Mouse (Mus musculus): ENCODE measurements around the gene Pfkfb4. TPM values are rescaled to one million over a fixed set of nuclear protein-coding genes. Genes with fewer than 3 reads are reported as not detected.

Gene Pfkfb4
- polyA plus RNA-seq, 1 experiment from 2014 or later, result 15.1 TPM

DNA sequence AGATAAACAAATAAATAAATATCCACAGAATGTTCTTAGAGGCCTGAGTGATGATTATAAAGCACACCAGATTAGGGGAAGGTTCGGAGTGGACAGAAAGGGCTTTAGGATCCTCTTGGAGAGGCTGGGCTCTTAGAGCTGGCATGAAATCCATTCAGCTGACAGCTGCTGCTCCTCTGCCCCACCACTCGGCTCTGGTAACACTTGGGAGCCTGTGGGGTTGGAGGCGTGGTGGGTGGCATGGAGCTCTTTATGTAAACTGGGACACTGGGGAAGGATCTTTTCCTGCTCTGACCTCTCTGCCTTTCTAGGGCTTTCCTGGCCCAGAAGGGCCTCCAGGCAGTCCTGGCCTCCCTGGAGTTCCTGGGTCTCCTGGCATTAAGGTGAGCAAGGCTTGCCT, 28.0 kb upstream of the Pfkfb4 start:
- Histone ChIP-seq H3K9ac (ENCODE audit: low read depth, low read length) (no peak overlapping the region), H3K27me3 (replicated peaks; ENCODE audit: control insufficient read depth, insufficient read depth, low read length) (no peaks in the 10 kb centered on the region), H3K4me1 (ENCODE audit: control insufficient read depth, insufficient read depth, low read length) (no peaks in the 10 kb centered on the region), H3K36me3 (ENCODE audit: control insufficient read depth, insufficient read depth, low read length) (no peaks in the 10 kb centered on the region), H3K4me2 (ENCODE audit: low read depth, low read length) (no peak overlapping the region), H3K4me3 (ENCODE audit: low read length) (no peak overlapping the region), H3K27ac (ENCODE audit: low read length) (no peak overlapping the region), H3K9me3 (ENCODE audit: control insufficient read depth, low read length) (no peaks in the 10 kb centered on the region)
- no peak for ATAC-seq
- 72% methylated on average over 3 of the region's 3 CpGs for WGBS

DNA sequence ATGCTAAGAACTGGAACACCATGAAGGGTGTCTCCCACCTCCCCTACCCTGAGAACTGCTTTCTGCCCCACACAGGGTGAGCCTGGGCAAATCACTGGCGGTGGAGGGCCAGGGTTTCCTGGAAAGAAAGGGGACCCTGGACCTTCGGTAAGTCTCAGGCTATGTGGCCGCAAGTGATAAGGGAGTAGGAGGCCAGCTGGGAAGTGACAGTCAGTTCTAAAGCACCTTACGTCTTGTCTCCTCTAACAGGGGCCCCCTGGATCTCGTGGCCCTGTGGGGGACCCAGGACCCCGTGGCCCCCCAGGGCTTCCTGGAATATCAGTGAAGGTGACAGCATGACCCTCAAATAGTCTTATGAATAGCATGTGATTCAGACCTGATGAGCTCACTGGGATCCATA, 27.2 kb upstream of the Pfkfb4 start:
- Histone ChIP-seq H3K27me3 (replicated peaks; ENCODE audit: control insufficient read depth, insufficient read depth, low read length) (no peaks in the 10 kb centered on the region), H3K4me3 (ENCODE audit: low read length) (no peak overlapping the region), H3K9ac (ENCODE audit: low read depth, low read length) (no peak overlapping the region), H3K4me2 (ENCODE audit: low read depth, low read length) (no peak overlapping the region), H3K36me3 (ENCODE audit: control insufficient read depth, insufficient read depth, low read length) (no peaks in the 10 kb centered on the region), H3K27ac (ENCODE audit: low read length) (no peak overlapping the region), H3K4me1 (ENCODE audit: control insufficient read depth, insufficient read depth, low read length) (no peaks in the 10 kb centered on the region), H3K9me3 (ENCODE audit: control insufficient read depth, low read length) (no peaks in the 10 kb centered on the region)
- WGBS, result 69% methylated on average over 6 of the region's 6 CpGs
- peak; percentile 68; the same call in 1 of the 2 replicates for ATAC-seq

DNA sequence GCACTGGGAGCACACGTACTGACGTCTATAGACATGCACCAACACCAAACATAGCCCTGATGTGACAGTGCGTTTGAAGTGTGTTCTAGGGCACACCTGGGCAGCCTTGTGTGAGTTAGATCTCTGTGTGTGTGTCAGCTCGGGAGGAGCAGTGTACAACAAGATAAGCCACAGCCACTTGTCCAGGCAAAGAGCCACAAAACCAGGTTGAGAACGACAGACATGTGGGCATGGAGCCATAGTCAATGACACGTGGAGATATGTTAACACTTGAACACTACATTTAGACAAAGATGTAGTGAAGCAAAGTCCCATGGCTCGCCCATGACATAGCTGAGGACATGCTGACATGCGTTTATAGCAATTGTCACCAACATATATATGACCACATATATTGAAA, 21.0 kb upstream of the Pfkfb4 start:
- no peak overlapping the region for H3K27ac ChIP-seq (ENCODE audit: low read length)
- H3K36me3 ChIP-seq (ENCODE audit: control insufficient read depth, insufficient read depth, low read length), result no peaks in the 10 kb centered on the region
- H3K27me3 ChIP-seq (replicated peaks; ENCODE audit: control insufficient read depth, insufficient read depth, low read length), result no peaks in the 10 kb centered on the region
- no peak overlapping the region for H3K4me3 ChIP-seq (ENCODE audit: low read length)
- H3K4me1 ChIP-seq (ENCODE audit: control insufficient read depth, insufficient read depth, low read length), result no peaks in the 10 kb centered on the region
- no peaks in the 10 kb centered on the region for H3K9me3 ChIP-seq (ENCODE audit: control insufficient read depth, low read length)
- no peak overlapping the region for H3K4me2 ChIP-seq (ENCODE audit: low read depth, low read length)
- H3K9ac ChIP-seq (ENCODE audit: low read depth, low read length), result no peak overlapping the region
- WGBS, result 81% methylated on average over 8 of the region's 8 CpGs
- ATAC-seq, result no peak

DNA sequence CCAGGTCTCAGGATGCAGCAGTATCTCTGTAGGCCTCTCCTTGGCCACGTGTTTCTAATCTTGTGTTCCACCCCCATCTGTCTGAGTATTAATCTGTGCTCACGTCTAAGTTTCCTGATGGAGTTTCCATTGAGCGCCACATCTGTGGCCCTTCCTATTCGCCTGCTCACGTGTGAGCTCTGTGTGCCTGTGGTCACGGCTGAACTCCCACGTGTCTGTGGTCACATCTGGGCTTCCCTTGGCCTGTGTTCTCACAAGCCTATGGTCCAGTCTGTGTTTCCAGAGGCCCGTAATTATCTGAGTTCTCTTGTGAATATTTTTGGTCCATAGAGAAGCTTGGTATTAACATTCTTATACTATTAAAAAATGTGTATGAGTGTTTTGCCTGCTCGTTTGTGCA, 15.1 kb upstream of the Pfkfb4 start:
- no peak for ATAC-seq
- Histone ChIP-seq H3K27me3 (replicated peaks; ENCODE audit: control insufficient read depth, insufficient read depth, low read length) (no peaks in the 10 kb centered on the region), H3K27ac (ENCODE audit: low read length) (no peak overlapping the region), H3K9me3 (ENCODE audit: control insufficient read depth, low read length) (no peaks in the 10 kb centered on the region), H3K4me2 (ENCODE audit: low read depth, low read length) (no peak overlapping the region), H3K36me3 (ENCODE audit: control insufficient read depth, insufficient read depth, low read length) (no peaks in the 10 kb centered on the region), H3K4me1 (ENCODE audit: control insufficient read depth, insufficient read depth, low read length) (no peaks in the 10 kb centered on the region), H3K9ac (ENCODE audit: low read depth, low read length) (no peak overlapping the region), H3K4me3 (ENCODE audit: low read length) (no peak overlapping the region)
- WGBS, result 83% methylated on average over 9 of the region's 9 CpGs

DNA sequence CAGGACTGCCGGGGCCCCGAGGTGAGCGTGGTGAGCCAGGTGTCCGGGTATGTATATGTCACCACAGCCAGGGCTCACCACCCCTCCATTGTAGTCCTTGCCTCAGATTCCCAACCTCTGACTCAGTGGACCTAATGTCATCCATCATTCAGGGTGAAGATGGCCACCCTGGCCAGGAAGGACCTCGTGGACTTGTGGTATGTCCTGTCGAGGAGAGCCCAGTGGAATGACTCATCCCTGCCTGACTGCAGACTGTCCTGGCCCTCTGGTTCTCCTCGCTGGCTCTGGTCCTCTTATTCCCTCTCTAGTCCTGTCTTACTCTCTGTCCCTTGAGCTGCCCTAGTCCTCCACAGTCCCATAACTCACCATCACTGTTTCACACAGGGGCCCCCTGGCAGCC, 13.6 kb upstream of the Pfkfb4 start:
- H3K9me3 ChIP-seq (ENCODE audit: control insufficient read depth, low read length), result no peaks in the 10 kb centered on the region
- H3K4me2 ChIP-seq (ENCODE audit: low read depth, low read length), result no peak overlapping the region
- no peak overlapping the region for H3K4me3 ChIP-seq (ENCODE audit: low read length)
- no peaks in the 10 kb centered on the region for H3K27me3 ChIP-seq (replicated peaks; ENCODE audit: control insufficient read depth, insufficient read depth, low read length)
- no peaks in the 10 kb centered on the region for H3K4me1 ChIP-seq (ENCODE audit: control insufficient read depth, insufficient read depth, low read length)
- H3K9ac ChIP-seq (ENCODE audit: low read depth, low read length), result no peak overlapping the region
- H3K27ac ChIP-seq (ENCODE audit: low read length), result no peak overlapping the region
- no peak for ATAC-seq
- 77% methylated on average over 7 of the region's 7 CpGs for WGBS
- H3K36me3 ChIP-seq (ENCODE audit: control insufficient read depth, insufficient read depth, low read length), result no peaks in the 10 kb centered on the region

DNA sequence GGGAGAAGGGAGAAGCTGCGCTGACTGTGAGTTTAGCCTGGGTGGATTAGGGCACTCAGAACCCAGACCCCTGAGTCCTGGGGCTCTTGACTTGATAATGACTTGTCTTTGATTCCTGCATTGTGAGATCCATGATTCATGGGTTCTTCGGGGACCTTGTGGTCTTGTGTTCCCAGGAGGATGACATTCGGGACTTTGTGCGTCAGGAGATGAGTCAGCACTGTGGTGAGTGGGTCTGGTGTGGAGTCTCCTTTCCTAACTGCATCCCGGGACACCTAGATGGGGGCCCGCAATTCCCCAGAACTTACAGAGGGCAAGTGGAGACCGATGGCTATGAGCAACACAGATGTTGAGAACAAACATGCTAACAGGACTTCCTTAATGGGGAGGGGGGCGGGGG, 9.1 kb upstream of the Pfkfb4 start:
- no peak for ATAC-seq
- WGBS, result 85% methylated on average over 8 of the region's 8 CpGs

DNA sequence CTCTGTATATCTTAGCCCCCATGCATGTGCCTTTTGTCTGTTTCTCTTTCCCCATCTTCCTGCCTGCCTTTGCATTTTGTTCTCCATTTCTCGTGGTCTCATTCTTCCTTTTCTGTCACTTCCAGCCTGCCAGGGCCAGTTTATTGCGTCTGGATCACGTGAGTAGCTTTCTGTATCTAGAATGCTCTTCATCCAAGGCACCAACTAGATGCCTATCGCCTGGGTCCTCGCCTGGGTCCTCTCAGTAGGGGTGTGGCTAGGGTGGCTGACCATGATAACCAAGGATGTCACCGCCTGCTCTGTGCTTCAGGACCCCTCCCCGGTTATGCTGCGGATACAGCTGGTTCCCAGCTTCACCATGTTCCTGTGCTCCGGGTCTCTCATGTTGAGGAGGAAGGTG, 8.4 kb upstream of the Pfkfb4 start:
- Histone ChIP-seq H3K9me3 (ENCODE audit: control insufficient read depth, low read length) (no peaks in the 10 kb centered on the region), H3K4me3 (ENCODE audit: low read length) (no peak overlapping the region), H3K4me2 (ENCODE audit: low read depth, low read length) (no peak overlapping the region), H3K9ac (ENCODE audit: low read depth, low read length) (no peak overlapping the region), H3K27ac (ENCODE audit: low read length) (no peak overlapping the region), H3K27me3 (replicated peaks; ENCODE audit: control insufficient read depth, insufficient read depth, low read length) (no peaks in the 10 kb centered on the region), H3K36me3 (ENCODE audit: control insufficient read depth, insufficient read depth, low read length) (no peaks in the 10 kb centered on the region), H3K4me1 (ENCODE audit: control insufficient read depth, insufficient read depth, low read length) (peaks cover 8% of the 10 kb centered on the region; the same call in 1 of the 2 replicates)
- ATAC-seq, result no peak
- WGBS, result 71% methylated on average over 9 of the region's 9 CpGs

More for the DNA sequence above, 9.1 kb upstream of the Pfkfb4 start:
- H3K27me3 ChIP-seq (replicated peaks; ENCODE audit: control insufficient read depth, insufficient read depth, low read length), result no peaks in the 10 kb centered on the region
- no peaks in the 10 kb centered on the region for H3K9me3 ChIP-seq (ENCODE audit: control insufficient read depth, low read length)
- H3K27ac ChIP-seq (ENCODE audit: low read length), result no peak overlapping the region
- H3K9ac ChIP-seq (ENCODE audit: low read depth, low read length), result no peak overlapping the region
- H3K4me2 ChIP-seq (ENCODE audit: low read depth, low read length), result no peak overlapping the region
- H3K36me3 ChIP-seq (ENCODE audit: control insufficient read depth, insufficient read depth, low read length), result no peaks in the 10 kb centered on the region
- H3K4me1 ChIP-seq (ENCODE audit: control insufficient read depth, insufficient read depth, low read length), result peaks cover under 1% of the 10 kb centered on the region; the same call in 1 of the 2 replicates
- no peak overlapping the region for H3K4me3 ChIP-seq (ENCODE audit: low read length)

DNA sequence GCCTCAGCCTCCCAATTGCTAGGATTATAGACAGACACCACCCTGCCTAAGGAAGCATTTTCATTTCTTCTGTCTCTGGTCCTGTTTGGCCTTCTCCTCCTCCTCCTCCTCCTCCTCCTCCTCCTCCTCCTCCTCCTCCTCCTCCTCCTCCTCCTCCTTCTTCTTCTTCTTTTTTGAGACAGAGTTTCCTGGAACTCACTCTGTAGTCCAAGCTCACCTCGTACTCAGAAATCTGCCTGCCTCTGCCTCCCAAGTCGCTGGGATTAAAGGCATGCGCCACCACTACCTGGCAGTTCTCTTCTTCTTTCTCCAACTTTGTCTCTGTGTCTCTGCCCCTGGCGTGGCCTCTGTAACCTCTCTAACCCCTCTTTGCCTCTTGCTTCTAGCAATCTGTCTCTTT, 5.9 kb upstream of the Pfkfb4 start, which contains the start of gene Ucn2:
TSS of gene Ucn2 (plus strand) at position 301 of the 400 bp plus-strand sequence.
- Histone ChIP-seq H3K36me3 (ENCODE audit: control insufficient read depth, insufficient read depth, low read length) (no peaks in the 10 kb centered on the region), H3K27me3 (replicated peaks; ENCODE audit: control insufficient read depth, insufficient read depth, low read length) (no peaks in the 10 kb centered on the region), H3K27ac (ENCODE audit: low read length) (no peak within 1 kb of the TSS), H3K4me2 (ENCODE audit: low read depth, low read length) (no peak within 1 kb of the TSS), H3K9ac (ENCODE audit: low read depth, low read length) (no peak within 1 kb of the TSS), H3K4me1 (ENCODE audit: control insufficient read depth, insufficient read depth, low read length) (peaks cover 26% of the 10 kb centered on the region), H3K4me3 (ENCODE audit: low read length) (no peak within 1 kb of the TSS), H3K9me3 (ENCODE audit: control insufficient read depth, low read length) (no peaks in the 10 kb centered on the region)
- no peak for ATAC-seq
- WGBS, result 86% methylated on average over 3 of the region's 4 CpGs

DNA sequence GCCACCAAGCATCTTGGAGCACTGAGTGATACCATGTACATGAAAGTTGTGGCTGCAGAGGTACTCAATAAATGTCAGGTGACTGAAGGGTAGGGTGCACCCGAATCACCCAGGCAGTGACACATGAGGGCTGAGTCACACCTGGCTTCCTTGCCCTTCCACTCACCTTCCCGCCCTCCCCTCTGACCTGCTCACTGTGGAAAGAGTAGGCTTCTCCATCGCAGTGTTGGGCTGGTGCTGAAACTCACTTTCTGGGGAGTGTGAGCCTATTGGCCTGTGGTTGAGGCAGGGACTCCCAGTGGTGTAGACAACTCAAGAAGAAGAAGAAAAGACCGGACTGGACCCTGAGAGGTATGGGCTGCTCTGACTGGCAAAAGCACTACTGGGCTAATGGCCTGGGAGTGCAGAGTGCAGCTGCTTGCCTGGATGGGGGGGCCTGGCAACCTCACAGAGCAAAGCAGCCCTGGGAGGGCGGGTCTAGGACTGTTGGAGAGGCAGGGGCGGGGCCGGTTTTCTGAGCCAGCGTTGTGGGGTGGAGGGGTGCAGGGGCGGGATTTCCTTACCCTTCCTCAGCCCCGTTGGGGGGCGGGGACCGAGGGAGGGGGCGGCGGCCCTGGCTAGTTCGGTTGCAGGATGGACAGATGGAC, 3.8 kb upstream of the Pfkfb4 start:
- H3K27me3 ChIP-seq (replicated peaks; ENCODE audit: control insufficient read depth, insufficient read depth, low read length), result no peaks in the 10 kb centered on the region
- peaks cover 39% of the 10 kb centered on the region for H3K4me1 ChIP-seq (ENCODE audit: control insufficient read depth, insufficient read depth, low read length)
- H3K36me3 ChIP-seq (ENCODE audit: control insufficient read depth, insufficient read depth, low read length), result no peaks in the 10 kb centered on the region
- H3K9me3 ChIP-seq (ENCODE audit: control insufficient read depth, low read length), result no peaks in the 10 kb centered on the region
- no peak for ATAC-seq
- H3K4me2 ChIP-seq (ENCODE audit: low read depth, low read length), result peak overlapping the region; percentile 41
- peak overlapping the region; percentile 18; the same call in 1 of the 2 replicates for H3K4me3 ChIP-seq (ENCODE audit: low read length)
- 27% methylated on average over 14 of the region's 15 CpGs for WGBS
- H3K9ac ChIP-seq (ENCODE audit: low read depth, low read length), result peak overlapping the region; percentile 38; the same call in 1 of the 2 replicates
- H3K27ac ChIP-seq (ENCODE audit: low read length), result no peak overlapping the region
